Mouse (Mus musculus): ENCODE data around the gene Nfasc.

The Nfasc gene

GRCm38 (mm10) chr1:132741175-132741997 lies at the start of gene Nfasc:
TSS of gene Nfasc (minus strand) at chr1:132741797.
- peak in 1 of 2 experiments; percentile 5 for DNase-seq

- DNase-seq: no peak
Observed at GRCm38 (mm10) chr1:132791049-132791448, 49.5 kb upstream of the Nfasc start.

- peak; percentile 47 to 55 for DNase-seq
Observed at GRCm38 (mm10) chr1:132786866-132787265, 45.3 kb upstream of the Nfasc start.

- DNase-seq: no peak
Observed at GRCm38 (mm10) chr1:132781607-132782445, 40.2 kb upstream of the Nfasc start.

GRCm38 (mm10) chr1:132780961-132781360 lies 39.4 kb upstream of the Nfasc start:
- DNase-seq: peak; percentile 26 to 64

DNA sequence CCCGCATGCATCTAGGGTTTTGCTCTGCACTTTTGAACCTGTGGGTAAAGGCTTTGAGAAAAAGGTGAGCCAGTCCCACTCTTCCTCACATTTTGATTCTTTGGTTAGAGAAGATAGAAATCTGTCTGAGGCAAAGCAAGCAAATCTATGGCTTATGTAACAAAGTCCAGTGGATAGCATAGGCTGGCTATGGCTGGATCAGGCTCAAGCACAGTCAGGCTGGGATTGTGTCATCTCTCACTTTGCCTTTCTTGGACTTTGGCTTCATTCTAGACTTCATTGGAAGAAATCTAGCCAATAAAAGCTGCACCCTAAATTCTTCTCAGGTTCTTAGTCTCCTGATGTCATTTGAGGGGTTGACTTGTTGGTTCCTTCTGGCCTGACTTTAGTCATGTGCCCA lies 38.7 kb upstream of the Nfasc start:
- DNase-seq: peak; percentile 21 to 47

GRCm38 (mm10) chr1:132774959-132775358 lies 33.4 kb upstream of the Nfasc start:
- DNase-seq: no peak

DNA sequence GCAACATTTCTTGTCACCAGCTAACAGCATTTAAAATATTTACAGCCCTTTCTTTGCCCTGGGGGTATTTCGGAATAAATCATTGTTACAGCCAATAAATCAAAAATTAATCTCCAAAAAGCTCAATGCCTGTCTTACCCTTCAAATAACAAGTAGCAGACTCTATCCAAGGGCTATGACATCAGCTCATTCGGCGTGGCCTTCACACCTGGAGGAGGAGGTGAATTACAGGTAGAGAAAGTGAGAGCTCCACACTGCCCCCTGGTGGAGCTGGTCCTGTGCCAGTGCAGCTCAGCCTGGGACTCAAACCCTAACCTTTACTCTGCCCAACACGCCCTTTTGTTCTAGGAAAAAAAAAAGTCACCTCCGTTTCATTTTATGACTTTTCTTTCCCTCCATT lies 29.8 kb upstream of the Nfasc start:
- DNase-seq: peak; percentile 33 to 76

DNA sequence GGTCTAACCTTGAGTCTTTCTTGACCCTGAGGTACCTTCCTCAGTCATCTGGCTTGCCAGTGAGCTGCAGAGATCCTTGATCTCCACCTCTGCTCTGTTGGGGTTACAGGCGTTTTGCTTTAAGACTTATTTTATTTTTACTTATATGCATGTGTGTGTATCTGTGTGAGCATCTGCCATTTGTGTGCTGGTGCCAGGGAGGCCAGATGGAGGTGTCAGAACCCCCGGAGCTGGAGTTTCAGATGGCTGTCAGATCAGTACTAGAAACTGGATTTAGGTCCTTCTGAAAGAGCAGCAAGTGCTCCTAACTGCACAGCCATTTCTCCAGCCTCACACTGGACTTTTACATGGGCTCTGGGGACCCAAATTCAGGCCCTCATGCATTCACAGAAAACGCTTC lies 28.0 kb upstream of the Nfasc start:
- DNase-seq: no peak

- DNase-seq: no peak
Observed at GRCm38 (mm10) chr1:132767422-132767821, 25.8 kb upstream of the Nfasc start.

DNA sequence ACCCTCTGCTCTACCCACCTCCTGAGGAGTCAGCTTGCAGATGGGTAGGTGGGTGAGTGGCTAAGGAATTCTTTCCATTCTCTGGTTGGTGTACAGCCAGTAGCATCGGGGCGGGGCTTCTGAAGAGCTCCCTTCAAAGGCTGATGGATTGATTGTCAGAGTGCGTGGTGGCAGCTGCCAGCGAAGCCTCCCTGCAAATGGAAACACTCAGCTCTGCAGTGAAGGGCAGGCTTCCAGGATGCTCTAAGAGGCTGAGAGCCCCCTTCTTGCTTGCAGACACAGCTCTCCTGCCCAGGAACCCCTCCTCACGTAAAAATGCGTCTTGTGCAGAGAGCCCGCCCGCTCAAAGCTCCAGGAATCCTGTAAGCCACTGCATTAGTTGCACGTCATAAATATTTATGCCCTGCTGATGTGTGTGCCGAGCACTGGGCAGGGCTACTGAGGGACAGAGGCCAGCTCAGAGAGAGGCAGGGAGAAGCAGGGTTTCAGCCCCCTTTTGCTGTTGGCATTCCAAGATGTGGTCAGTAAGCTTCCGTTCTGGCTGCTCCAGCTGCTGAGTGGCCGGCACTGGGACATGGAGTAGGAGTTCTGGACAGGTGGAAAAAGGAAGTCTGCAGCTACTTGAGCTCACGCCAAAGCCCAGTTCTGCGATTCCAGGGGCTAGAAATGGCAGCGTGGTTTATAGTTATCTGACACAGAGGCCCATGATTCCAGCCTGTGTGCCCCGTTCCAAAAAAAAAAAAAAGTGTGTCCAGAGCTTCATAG lies 24.5 kb upstream of the Nfasc start:
- DNase-seq: no peak

- DNase-seq: no peak
Observed at GRCm38 (mm10) chr1:132765222-132765621, 23.6 kb upstream of the Nfasc start.

- no peak for DNase-seq
Observed at GRCm38 (mm10) chr1:132759390-132759789, 17.8 kb upstream of the Nfasc start.

DNA sequence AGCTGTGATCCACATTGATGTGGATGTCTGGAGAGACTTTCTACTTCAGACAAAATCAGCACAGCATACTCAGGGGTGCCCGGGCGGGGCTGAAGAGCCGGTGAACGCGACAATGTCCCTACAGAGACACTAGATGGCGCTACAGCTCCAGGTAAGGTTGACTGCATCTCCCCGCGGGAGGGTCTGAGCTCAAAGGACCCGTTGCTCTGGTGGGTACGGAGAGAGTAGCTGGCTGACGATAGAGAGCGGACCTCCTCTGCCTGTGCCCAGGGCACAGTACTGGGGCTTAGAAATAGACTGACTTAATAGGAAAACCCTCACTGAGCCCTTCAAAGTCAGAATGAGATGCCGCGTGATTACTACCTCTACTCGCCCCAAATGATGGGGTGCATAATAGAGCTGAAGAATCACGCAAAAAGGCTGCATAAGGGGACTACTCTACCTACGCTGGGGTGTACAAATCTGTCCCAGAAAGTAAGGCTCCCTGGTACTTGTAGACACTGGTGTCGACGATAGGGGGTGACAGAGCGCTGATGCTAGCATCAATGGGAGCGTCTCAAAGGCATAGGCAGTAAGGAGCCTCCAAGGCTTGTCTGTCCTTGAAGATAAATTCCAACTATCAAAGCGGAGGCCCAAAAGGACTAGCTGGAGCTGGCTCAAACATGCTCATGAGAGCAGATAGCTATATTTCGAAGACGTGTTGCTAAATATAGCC lies 17.2 kb upstream of the Nfasc start:
- peak; percentile 18 to 49 for DNase-seq

GRCm38 (mm10) chr1:132755211-132755610 lies 13.6 kb upstream of the Nfasc start:
- DNase-seq: no peak

DNA sequence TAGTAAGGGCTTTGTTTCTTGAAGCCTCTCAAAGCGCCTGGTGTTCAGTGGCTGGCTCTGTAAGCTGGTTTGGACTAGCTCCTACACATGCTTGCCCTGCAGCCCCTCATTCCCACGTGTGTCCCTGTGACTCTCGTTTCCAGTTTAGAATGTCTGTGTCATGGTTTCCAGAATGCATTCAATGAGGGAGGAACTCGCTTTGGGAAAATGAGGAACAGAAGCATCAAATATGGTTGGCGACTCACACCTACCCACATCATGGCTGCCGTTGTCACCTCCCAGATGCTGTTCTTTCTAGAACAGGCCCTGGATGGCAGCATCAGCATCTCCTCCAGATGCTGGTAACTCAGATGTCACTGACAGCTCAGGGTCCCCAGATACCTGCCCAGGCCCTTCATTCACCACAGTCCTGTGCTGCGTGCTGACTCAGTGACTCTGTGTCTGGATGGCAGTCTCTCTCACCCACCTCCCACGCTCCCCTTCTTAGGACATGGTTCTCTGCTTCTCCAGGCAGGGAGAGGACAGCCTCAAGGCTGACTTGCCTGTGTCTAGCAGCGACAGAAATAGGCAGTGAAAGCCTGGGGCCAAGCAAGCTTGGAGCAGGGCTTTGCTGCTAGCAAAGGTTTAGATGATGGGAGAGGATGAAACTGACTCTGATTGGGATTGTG lies 7.8 kb upstream of the Nfasc start:
- DNase-seq: no peak

DNA sequence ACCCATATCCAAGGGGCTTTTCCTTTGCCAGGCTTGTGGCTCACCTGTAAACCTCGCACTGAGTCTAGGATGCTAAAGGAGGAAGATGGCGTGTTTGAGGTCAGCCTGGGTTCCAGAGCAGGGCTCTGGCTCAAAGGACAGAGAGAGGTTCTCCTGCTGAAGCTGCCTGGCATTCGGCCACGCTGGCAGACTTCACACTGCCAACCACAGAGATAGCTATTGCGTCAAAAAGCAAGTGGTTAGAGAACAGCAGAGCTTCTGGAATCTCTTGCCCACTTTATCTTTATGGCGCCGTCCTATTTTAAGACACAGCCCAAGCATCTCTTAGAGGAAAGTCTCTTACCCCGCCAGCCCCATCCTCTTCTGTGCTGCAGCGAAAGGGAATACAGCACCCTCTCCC lies 4.7 kb upstream of the Nfasc start:
- DNase-seq: no peak

DNA sequence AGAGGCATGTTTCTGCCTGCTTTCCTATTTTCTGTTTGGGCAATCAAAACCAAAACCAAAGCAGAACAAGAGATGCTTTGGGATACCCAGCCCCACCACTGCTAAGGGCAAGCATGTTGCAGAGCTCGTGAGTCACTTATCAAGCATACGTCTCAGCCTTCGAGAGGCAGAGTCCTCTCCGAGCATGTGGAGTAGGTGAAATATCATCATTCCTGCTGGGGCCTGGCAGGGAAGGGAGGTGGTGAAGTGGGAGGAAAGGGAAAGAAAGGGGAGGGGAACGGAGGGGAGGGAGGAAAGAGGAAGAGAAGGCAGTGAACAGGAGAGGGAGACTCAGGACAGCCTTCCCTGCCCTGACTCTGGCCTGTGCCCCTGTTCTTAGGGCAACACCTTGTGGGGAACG lies 4.0 kb upstream of the Nfasc start:
- DNase-seq: no peak

- DNase-seq: no peak
Observed at GRCm38 (mm10) chr1:132739077-132739521, 2.5 kb downstream of the Nfasc start.

- no peak for DNase-seq
Observed at GRCm38 (mm10) chr1:132736171-132736570, 5.4 kb downstream of the Nfasc start.

- peak in 1 of 2 experiments; percentile 4 for DNase-seq
Observed at GRCm38 (mm10) chr1:132733873-132734447, 7.6 kb downstream of the Nfasc start.
